Mouse (Mus musculus) MEL (cell line): ENCODE measurements around the gene Ern1. TPM values are rescaled to one million over a fixed set of nuclear protein-coding genes. Genes with fewer than 3 reads are reported as not detected.

Experiments
- DNase-seq: peaks from one replicate; pipeline ENCODE4 v3.0.0; 2011; ENCODE audit warnings: low read depth, low spot score
- H3K27ac ChIP-seq: 2 replicates; pipeline ENCODE4 v1.5.1; 2012; ENCODE audit warnings: low read depth, mild to moderate bottlenecking, control low read depth, low read length, moderate library complexity; ENCODE audit not compliant: control insufficient read depth
- H3K27me3 ChIP-seq, 2 experiments: fragments of 150-350 bp in 1 of 2; sonication (generic) in 1 of 2; 2 replicates each; pipeline ENCODE4 v1.6.1; 2012; ENCODE audit warnings: low read length in 2 of 2, mild to moderate bottlenecking in 2 of 2, improper control_type of control experiment in 1 of 2, moderate library complexity in 1 of 2; ENCODE audit not compliant: insufficient read depth in 2 of 2, control insufficient read depth in 1 of 2
- H3K36me3 ChIP-seq, 2 experiments: 2 replicates each; pipeline ENCODE4 v1.6.1; 2012 to 2014; ENCODE audit warnings: low read length in 2 of 2, improper control_type of control experiment in 1 of 2, inconsistent platforms in 1 of 2, mild to moderate bottlenecking in 1 of 2; ENCODE audit not compliant: insufficient read depth in 2 of 2, control insufficient read depth in 1 of 2
- H3K4me1 ChIP-seq, 2 experiments: fragments of 150-350 bp in 1 of 2; sonication (generic) in 1 of 2; 2 replicates each; pipeline ENCODE4 v1.6.1; 2012; ENCODE audit warnings: low read length in 2 of 2, improper control_type of control experiment in 1 of 2, mild to moderate bottlenecking in 1 of 2; ENCODE audit not compliant: insufficient read depth in 2 of 2, control insufficient read depth in 1 of 2
- H3K4me3 ChIP-seq, 2 experiments: fragments of 150-350 bp in 1 of 2; sonication (generic) in 1 of 2; 2 replicates each; pipeline ENCODE4 v1.5.1; 2012; ENCODE audit warnings: low read depth in 2 of 2, low read length in 2 of 2, mild to moderate bottlenecking in 2 of 2, moderate library complexity in 2 of 2, control low read depth in 1 of 2, improper control_type of control experiment in 1 of 2; ENCODE audit not compliant: control insufficient read depth in 1 of 2, insufficient read depth in 1 of 2
- H3K79me2 ChIP-seq: 2 replicates; pipeline ENCODE4 v1.6.1; 2012; ENCODE audit warnings: mild to moderate bottlenecking, low read length, moderate library complexity; ENCODE audit not compliant: control insufficient read depth, poor library complexity, insufficient read depth
- H3K9ac ChIP-seq: 2 replicates; pipeline ENCODE4 v1.6.1; 2012; ENCODE audit warnings: low read depth, mild to moderate bottlenecking, control low read depth, low read length, moderate library complexity; ENCODE audit not compliant: control insufficient read depth, poor library complexity, severe bottlenecking
- H3K9me3 ChIP-seq: fragments of 150-350 bp; sonication (generic); replicated peaks from 2 replicates; pipeline ENCODE4 v1.6.1; 2012; ENCODE audit warnings: mild to moderate bottlenecking, low read length, improper control_type of control experiment, moderate library complexity; ENCODE audit not compliant: insufficient read depth
- CHD2 ChIP-seq: IDR thresholded peaks from 2 replicates; pipeline ENCODE4 v1.6.1; 2011; ENCODE audit warnings: low read length, improper control_type of control experiment
- CTCF ChIP-seq, 3 experiments: IDR thresholded peaks in 2 of 3; conservative IDR thresholded peaks in 1 of 3; 2 replicates each; pipeline ENCODE4 v1.5.1; 2011 to 2012; ENCODE audit warnings: low read length in 3 of 3, low read depth in 2 of 3, mild to moderate bottlenecking in 2 of 3, improper control_type of control experiment in 1 of 3, inconsistent platforms in 1 of 3, mixed read lengths in 1 of 3, moderate library complexity in 1 of 3; ENCODE audit not compliant: control insufficient read depth in 1 of 3, insufficient read depth in 1 of 3, poor library complexity in 1 of 3, severe bottlenecking in 1 of 3
- ELF1 ChIP-seq: IDR thresholded peaks from 2 replicates; pipeline ENCODE4 v1.6.1; 2014; ENCODE audit warnings: low read depth, mild to moderate bottlenecking, inconsistent platforms, low read length, improper control_type of control experiment, moderate library complexity
- EP300 ChIP-seq, 2 experiments: IDR thresholded peaks; 2 replicates each; pipeline ENCODE4 v1.6.1; 2011; ENCODE audit warnings: improper control_type of control experiment in 2 of 2, low read length in 2 of 2, low read depth in 1 of 2, mild to moderate bottlenecking in 1 of 2
- ETS1 ChIP-seq: IDR thresholded peaks from 2 replicates; pipeline ENCODE4 v1.6.1; 2012; ENCODE audit warnings: low read depth, mild to moderate bottlenecking, inconsistent platforms, low read length, improper control_type of control experiment, moderate library complexity
- GABPA ChIP-seq: IDR thresholded peaks from 2 replicates; pipeline ENCODE4 v1.6.1; 2012; ENCODE audit warnings: low read depth, mild to moderate bottlenecking, inconsistent platforms, low read length, improper control_type of control experiment, moderate library complexity
- GATA1 ChIP-seq: IDR thresholded peaks from 2 replicates; pipeline ENCODE4 v1.6.1; 2011; ENCODE audit warnings: low read depth, low read length, improper control_type of control experiment
- HCFC1 ChIP-seq: IDR thresholded peaks from 2 replicates; pipeline ENCODE4 v1.6.1; 2012; ENCODE audit warnings: low read depth, mild to moderate bottlenecking, inconsistent platforms, low read length, improper control_type of control experiment, moderate library complexity
- JUND ChIP-seq: IDR thresholded peaks from 2 replicates; pipeline ENCODE4 v1.6.1; 2011; ENCODE audit warnings: low read depth, mild to moderate bottlenecking, improper control_type of control experiment, low read length
- KAT2A ChIP-seq: conservative IDR thresholded peaks from 2 replicates; pipeline ENCODE4 v1.6.1; 2012; ENCODE audit warnings: low read depth, low read length, improper control_type of control experiment, inconsistent platforms
- MAFK ChIP-seq: IDR thresholded peaks from 2 replicates; pipeline ENCODE4 v1.6.1; 2011; ENCODE audit warnings: low read depth, mild to moderate bottlenecking, low read length, improper control_type of control experiment, borderline replicate concordance
- MAX ChIP-seq: IDR thresholded peaks from 2 replicates; pipeline ENCODE4 v1.6.1; 2011; ENCODE audit warnings: low read length, improper control_type of control experiment
- MXI1 ChIP-seq: IDR thresholded peaks from 2 replicates; pipeline ENCODE4 v1.6.1; 2011; ENCODE audit warnings: mild to moderate bottlenecking, low read depth, low read length, improper control_type of control experiment
- MYB ChIP-seq: IDR thresholded peaks from 2 replicates; pipeline ENCODE4 v1.6.1; 2011; ENCODE audit warnings: mild to moderate bottlenecking, low read depth, low read length, improper control_type of control experiment
- MYC ChIP-seq: IDR thresholded peaks from 2 replicates; pipeline ENCODE4 v1.6.1; 2011; ENCODE audit warnings: low read depth, mild to moderate bottlenecking, low read length, improper control_type of control experiment, moderate library complexity
- NELFE ChIP-seq: IDR thresholded peaks from 2 replicates; pipeline ENCODE4 v1.6.1; 2011; ENCODE audit warnings: low read depth, low read length, improper control_type of control experiment
- NRF1 ChIP-seq: IDR thresholded peaks from 2 replicates; pipeline ENCODE4 v1.6.1; 2014; ENCODE audit warnings: low read depth, mild to moderate bottlenecking, inconsistent platforms, low read length, improper control_type of control experiment, moderate library complexity; ENCODE audit not compliant: poor library complexity, insufficient read depth, severe bottlenecking
- POLR2A ChIP-seq, 2 experiments: IDR thresholded peaks; 2 replicates each; pipeline ENCODE4 v1.6.1; 2011 to 2012; ENCODE audit warnings: low read length in 2 of 2, mild to moderate bottlenecking in 2 of 2, control low read depth in 1 of 2, improper control_type of control experiment in 1 of 2, low read depth in 1 of 2, moderate library complexity in 1 of 2; ENCODE audit not compliant: control insufficient read depth in 1 of 2, insufficient read depth in 1 of 2, poor library complexity in 1 of 2
- POLR2AphosphoS5 ChIP-seq: IDR thresholded peaks from 2 replicates; pipeline ENCODE4 v1.6.1; 2012; ENCODE audit warnings: low read depth, borderline replicate concordance, mild to moderate bottlenecking, inconsistent platforms, low read length, moderate library complexity, mixed read lengths
- RCOR1 ChIP-seq: IDR thresholded peaks from 2 replicates; pipeline ENCODE4 v1.6.1; 2012; ENCODE audit warnings: low read depth, mild to moderate bottlenecking, inconsistent platforms, low read length, improper control_type of control experiment
- SIN3A ChIP-seq: IDR thresholded peaks from 2 replicates; pipeline ENCODE4 v1.6.1; 2012; ENCODE audit warnings: low read length, improper control_type of control experiment, inconsistent platforms
- TAL1 ChIP-seq: IDR thresholded peaks from 2 replicates; pipeline ENCODE4 v1.6.1; 2012; ENCODE audit warnings: mild to moderate bottlenecking, inconsistent platforms, low read length, moderate library complexity, mixed read lengths
- TBP ChIP-seq: IDR thresholded peaks from 2 replicates; pipeline ENCODE4 v1.8.0; 2011; ENCODE audit warnings: low read depth, low read length, improper control_type of control experiment
- TCF12 ChIP-seq: IDR thresholded peaks from 2 replicates; pipeline ENCODE4 v1.6.1; 2014; ENCODE audit warnings: low read depth, mild to moderate bottlenecking, inconsistent platforms, low read length, improper control_type of control experiment, moderate library complexity
- USF2 ChIP-seq, 2 experiments: IDR thresholded peaks; 2 replicates each; pipeline ENCODE4 v1.6.1; 2011 to 2012; ENCODE audit warnings: improper control_type of control experiment in 2 of 2, low read length in 2 of 2, borderline replicate concordance in 1 of 2, inconsistent platforms in 1 of 2, low read depth in 1 of 2, mild to moderate bottlenecking in 1 of 2; ENCODE audit not compliant: insufficient read depth in 1 of 2
- ZC3H11A ChIP-seq: IDR thresholded peaks from 2 replicates; pipeline ENCODE4 v1.6.1; 2012; ENCODE audit warnings: low read depth, mild to moderate bottlenecking, inconsistent platforms, low read length, improper control_type of control experiment
- ZKSCAN1 ChIP-seq: IDR thresholded peaks from 2 replicates; pipeline ENCODE4 v1.6.1; 2012; ENCODE audit warnings: low read depth, mild to moderate bottlenecking, inconsistent platforms, low read length, improper control_type of control experiment, moderate library complexity
- ZMIZ1 ChIP-seq: IDR thresholded peaks from 2 replicates; pipeline ENCODE4 v1.6.1; 2012; ENCODE audit warnings: low read depth, mild to moderate bottlenecking, inconsistent platforms, low read length, improper control_type of control experiment, moderate library complexity
- ZNF384 ChIP-seq: IDR thresholded peaks from 2 replicates; pipeline ENCODE4 v1.6.1; 2012; ENCODE audit warnings: low read depth, mild to moderate bottlenecking, inconsistent platforms, low read length, improper control_type of control experiment
- polyA plus RNA-seq, 2 experiments: library from polyadenylated mRNA; stranded (reverse) in 1 of 2; unstranded in 1 of 2; fragments of >175 nt in 1 of 2; fragments of >200 nt in 1 of 2; gene quantifications; 2 replicates each; pipeline versions ENCODE4 v1.2.1 to v1.2.4; 2012; ENCODE audit warnings: low replicate concordance in 2 of 2, low read depth in 1 of 2; ENCODE audit not compliant: insufficient read length in 2 of 2, insufficient read depth in 1 of 2, missing spikeins in 1 of 2
- total RNA-seq: library from RNA; depleted of rRNA; stranded (reverse); fragments of 300-350 nt; gene quantifications from 2 replicates; pipeline ENCODE4 v1.2.3, GENCODE M21; 2012

The Ern1 gene
- total and polyA plus RNA-seq, 3 experiments: 4.3 to 5.7 TPM; not detected in 1

DNA sequence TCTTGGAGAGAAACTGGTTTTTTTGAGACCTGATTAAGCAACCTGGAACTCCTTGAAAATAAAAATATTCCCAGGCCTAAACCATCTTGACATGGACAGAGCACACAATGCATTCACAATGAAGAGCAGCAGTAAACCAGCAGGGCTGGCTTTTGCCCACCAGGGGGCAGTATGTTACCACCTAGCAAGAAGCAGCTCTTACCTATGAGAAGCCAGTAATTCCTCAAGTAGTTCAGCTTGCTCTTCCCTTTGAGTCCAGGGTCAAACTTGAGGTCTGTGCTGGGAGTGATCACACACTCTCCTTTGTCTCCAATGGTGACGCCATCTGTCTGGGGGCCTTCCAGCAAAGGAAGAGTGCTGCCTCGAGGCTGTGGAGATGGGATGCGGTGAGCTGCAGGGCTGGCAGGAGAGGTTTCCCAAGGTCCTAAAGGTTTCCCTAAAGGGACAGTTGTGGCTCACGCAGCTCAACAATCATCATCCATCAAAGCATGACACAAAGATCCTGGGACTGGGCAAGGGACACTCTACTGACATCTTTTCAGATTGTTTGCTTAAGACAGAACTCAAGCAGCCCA is 68.9 kb downstream of the Ern1 start (continued):
- TF ChIP-seq KAT2A (no peak), ETS1 (no peak), TBP (no peak), JUND (peak; percentile 26; the same call in 1 of the 2 replicates), MXI1 (no peak), RCOR1 (no peak), CHD2 (no peak), MAX (no peak), MAFK (no peak), ZC3H11A (peak; percentile 99), MYC (peak; percentile 61; the same call in 1 of the 2 replicates), ZNF384 (peak; percentile 79), CTCF (IDR thresholded peaks at IDR 0.05 in 2 of 3, conservative IDR thresholded peaks at IDR 0.05 in 1 of 3; ENCODE audit: control insufficient read depth in 1 of 3, insufficient read depth in 1 of 3, low read depth in 2 of 3, low read length in 3 of 3, poor library complexity in 1 of 3, severe bottlenecking in 1 of 3) (peak; percentile 97 to 99 (median 99); a peak in 5 of 6 replicates), POLR2A (IDR thresholded peaks at IDR 0.05; ENCODE audit: control insufficient read depth in 1 of 2, insufficient read depth in 1 of 2, low read depth in 1 of 2, low read length in 2 of 2, poor library complexity in 1 of 2) (no peak), GABPA (no peak), TAL1 (no peak), SIN3A (peak; percentile 65; the same call in 1 of the 2 replicates), ZMIZ1 (no peak), HCFC1 (no peak), NELFE (no peak)

DNA sequence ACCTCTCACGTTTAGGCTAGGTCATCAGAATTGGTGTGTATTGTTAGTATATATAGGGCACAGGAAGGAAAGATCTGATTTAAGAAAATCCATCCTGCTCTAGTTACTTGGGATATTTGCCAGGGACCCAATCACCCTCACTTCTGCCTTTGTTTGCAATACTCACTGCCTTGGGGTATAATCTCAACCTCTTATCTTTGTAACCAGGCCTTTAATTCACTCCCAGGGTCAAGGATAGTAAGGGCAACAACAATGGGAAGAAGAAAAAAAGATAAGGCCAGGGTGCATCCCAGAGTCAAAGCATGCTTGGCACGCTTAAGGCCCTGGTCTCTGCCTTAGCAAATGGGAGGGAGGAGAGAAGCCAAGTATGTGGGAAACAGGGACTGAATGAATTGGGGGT is 69.8 kb downstream of the Ern1 start:
- Histone ChIP-seq H3K36me3 (peaks cover 2 to 19% of the 10 kb centered on the region in 2 experiments; a peak in 3 of 4 replicates), H3K9ac (no peak overlapping the region), H3K79me2 (no peaks in the 10 kb centered on the region), H3K27me3 (no peaks in the 10 kb centered on the region), H3K4me1 (peaks cover 11 to 17% of the 10 kb centered on the region in 2 experiments), H3K9me3 (no peaks in the 10 kb centered on the region), H3K27ac (no peak overlapping the region)
- peak; percentile 22 for DNase-seq
- no peak for TF ChIP-seq JUND
- TF ChIP-seq NRF1: no peak
- peak; percentile 49; the same call in 1 of the 2 replicates for TF ChIP-seq ETS1
- TF ChIP-seq USF2 (IDR thresholded peaks at IDR 0.05; ENCODE audit: borderline replicate concordance in 1 of 2, insufficient read depth in 1 of 2, low read depth in 1 of 2, low read length in 2 of 2): no peak
- TF ChIP-seq TAL1: no peak
- TF ChIP-seq TCF12: peak; percentile 53; the same call in 1 of the 2 replicates
- peak; percentile 70 for TF ChIP-seq GATA1
- TF ChIP-seq POLR2AphosphoS5: no peak
- TF ChIP-seq MYB: no peak
- no peak for TF ChIP-seq MYC
- TF ChIP-seq MXI1: peak; percentile 40; the same call in 1 of the 2 replicates
- peak; percentile 51 to 55; a peak in 3 of 4 replicates for TF ChIP-seq EP300 (IDR thresholded peaks at IDR 0.05; ENCODE audit: low read depth in 1 of 2, low read length in 2 of 2)
- TF ChIP-seq SIN3A: peak; percentile 53; the same call in 1 of the 2 replicates
- TF ChIP-seq KAT2A: no peak
- peak; percentile 89 for TF ChIP-seq RCOR1
- TF ChIP-seq ZKSCAN1: no peak
- no peak for TF ChIP-seq ELF1
- TF ChIP-seq, all 39 proteins: peak for 7
- no peak overlapping the region for H3K4me3 ChIP-seq
